Mouse (Mus musculus): ENCODE measurements around the gene Tchh. TPM values are rescaled to one million over a fixed set of nuclear protein-coding genes. Genes with fewer than 3 reads are reported as not detected.
"Not testable (repeated sequence)": the region's sequence is repeated elsewhere in the genome, so short reads cannot be mapped to it uniquely, and the experiment has no call there.

The Tchh gene
- total RNA-seq (2015): 0.20 and 0.24 TPM in 2 replicates
- 0.10 TPM in 1 of 2 replicates, not detected in the other for total RNA-seq (2017)

DNA sequence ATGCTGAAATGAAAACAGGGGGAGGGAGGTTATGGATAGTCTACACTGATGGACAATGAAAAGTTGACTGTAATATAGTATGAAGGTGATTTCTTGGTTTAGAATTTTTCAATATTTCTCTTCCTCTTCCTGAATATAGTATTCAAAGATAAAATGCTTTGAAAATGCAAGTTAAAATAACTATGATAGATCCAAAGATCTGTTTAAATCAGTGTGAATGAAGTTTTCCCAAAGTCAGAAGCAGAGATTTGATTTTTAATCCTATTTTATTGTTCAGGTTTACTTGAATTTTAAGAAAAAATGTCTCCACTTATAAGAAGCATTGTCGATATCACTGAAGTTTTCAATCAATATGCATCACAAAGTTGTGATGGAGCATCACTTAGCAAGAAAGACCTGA, at the start of gene Tchh:
Gene Tchh, plus strand, starts transcription at position 301 of the 400 bp plus-strand sequence.
- no peak for ATAC-seq (replicated peaks; ENCODE audit: poor library complexity)

DNA sequence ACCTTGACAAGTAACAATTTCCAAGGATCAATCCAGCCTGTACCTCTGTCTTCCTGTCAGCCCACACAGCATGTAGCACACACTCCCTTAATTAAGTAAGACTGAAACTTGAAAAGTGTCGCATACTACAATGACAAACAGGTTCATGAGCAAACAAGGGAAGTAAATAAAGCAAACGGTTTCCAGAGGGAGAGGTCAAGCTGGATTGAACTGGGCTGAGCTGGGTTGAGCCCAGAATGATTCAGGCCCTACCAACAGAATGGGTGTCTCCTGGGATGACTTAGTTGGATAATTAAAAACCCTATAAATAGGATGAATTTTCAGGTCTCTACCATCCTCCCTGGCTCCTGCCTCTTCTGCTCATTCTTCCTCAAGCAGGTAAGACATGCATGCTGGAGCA, 48.8 kb upstream of the Tchh start, which contains the start of gene Rptn:
Gene Rptn, plus strand, starts transcription at position 334 of the 400 bp plus-strand sequence.
- no peak for ATAC-seq (replicated peaks; ENCODE audit: poor library complexity)

DNA sequence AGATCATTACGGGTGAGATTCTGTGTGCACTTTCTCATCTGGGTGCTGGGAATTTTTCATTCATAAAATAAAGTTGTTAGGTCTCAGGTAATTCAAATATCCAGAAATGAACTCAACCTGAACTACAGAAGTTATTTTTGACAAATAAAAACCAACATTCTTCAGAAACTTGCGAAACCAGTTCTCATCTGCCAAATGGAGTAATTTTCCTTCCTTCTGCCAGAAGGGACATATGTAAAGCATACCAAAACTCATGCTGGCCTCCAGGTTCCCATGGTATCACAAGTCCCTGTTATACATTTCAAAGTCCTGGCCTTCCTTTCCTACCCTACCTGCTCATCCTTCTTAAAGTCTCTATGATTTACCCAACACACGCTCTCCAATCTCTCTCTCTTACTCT, 38.2 kb upstream of the Tchh start:
- no peak for ATAC-seq (replicated peaks; ENCODE audit: poor library complexity)

DNA sequence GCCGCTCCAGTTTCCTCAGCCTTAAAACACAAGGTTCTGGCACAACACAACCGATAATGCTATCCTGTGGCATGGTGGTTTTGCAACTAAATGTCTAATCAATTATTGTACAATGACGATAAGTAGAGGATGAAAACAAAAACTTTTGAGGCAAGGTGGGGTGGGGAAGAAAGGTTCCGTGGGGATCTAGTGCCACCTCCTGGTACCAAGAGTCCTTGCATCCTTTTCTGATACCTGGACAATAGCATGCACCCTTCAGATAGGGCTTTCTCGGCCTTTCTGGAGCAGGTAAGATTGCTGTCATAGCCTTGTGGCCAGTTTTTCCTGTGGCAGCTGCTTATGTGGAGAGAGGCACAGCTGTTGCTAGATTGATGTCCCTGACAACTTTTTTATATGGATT, 35.1 kb upstream of the Tchh start:
- ATAC-seq (replicated peaks; ENCODE audit: poor library complexity): peak; percentile 92

DNA sequence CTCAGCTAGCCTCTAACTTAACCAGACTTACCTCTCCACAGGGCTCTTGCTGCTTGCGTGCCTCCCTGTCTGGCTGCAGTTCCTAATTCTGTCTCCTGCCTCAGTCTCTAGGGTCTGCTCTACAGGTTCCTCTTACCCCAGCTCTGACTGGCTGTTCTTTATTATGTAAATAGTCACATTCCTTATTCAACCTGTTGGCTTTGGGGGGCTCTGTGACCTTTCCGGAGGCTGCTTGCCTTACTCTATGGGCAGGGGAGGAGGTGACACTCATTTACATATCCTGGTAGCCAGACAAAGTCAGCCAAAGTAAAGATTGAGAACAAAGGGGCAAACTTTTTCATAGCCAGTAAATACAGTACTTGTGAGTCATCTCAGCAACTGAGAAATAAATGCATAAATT, 30.2 kb upstream of the Tchh start:
- ATAC-seq (replicated peaks; ENCODE audit: poor library complexity): no peak

DNA sequence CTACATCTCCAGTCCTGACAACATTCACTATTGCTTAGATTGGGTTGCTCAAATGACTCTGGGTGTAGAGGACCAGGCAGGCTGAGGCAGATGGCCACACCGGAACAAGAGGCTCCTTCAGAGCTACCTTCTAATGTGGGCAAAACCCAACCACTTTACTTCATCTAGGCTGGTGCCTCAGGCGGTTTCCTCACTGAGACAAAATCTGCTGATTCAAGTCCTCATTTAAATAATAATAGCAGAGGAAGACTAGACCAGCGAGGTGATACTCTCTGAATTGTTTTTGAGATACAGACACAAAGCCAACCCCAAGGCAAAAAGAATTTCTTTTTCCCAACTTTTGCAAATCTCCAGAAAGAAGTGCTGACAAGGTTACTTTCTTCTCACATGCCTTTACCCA, 10.5 kb upstream of the Tchh start:
- ATAC-seq (replicated peaks; ENCODE audit: poor library complexity): no peak

DNA sequence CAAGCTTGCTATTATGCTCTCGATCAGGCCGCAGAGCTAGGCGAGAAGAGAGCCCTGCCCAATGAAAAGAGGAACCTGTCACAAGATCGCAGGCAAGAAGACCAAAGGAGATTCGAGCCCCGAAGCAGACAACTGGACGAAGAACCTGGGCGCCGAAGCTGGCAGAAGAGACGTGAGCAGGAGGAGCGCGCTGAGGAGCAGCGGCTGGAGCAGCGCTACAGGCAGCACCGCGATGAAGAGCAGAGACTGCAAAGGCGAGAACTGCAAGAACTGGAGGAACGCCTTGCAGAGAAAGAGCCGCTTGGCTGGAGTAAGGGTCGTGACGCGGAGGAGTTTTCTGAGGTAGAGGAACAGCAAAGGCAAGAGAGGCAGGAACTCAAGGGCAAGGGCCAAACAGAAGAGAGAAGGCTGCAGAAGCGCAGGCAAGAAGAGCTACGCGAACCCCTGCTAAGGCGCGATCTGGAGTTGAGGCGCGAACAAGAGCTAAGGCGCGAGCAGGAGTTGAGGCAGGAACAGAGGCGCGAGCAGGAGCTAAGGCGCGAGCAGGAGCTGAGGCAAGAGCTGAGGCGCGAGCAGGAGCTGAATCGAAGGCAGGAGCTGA, 1.5 kb downstream of the Tchh start:
- peak; percentile 68 for ATAC-seq (replicated peaks; ENCODE audit: poor library complexity)

DNA sequence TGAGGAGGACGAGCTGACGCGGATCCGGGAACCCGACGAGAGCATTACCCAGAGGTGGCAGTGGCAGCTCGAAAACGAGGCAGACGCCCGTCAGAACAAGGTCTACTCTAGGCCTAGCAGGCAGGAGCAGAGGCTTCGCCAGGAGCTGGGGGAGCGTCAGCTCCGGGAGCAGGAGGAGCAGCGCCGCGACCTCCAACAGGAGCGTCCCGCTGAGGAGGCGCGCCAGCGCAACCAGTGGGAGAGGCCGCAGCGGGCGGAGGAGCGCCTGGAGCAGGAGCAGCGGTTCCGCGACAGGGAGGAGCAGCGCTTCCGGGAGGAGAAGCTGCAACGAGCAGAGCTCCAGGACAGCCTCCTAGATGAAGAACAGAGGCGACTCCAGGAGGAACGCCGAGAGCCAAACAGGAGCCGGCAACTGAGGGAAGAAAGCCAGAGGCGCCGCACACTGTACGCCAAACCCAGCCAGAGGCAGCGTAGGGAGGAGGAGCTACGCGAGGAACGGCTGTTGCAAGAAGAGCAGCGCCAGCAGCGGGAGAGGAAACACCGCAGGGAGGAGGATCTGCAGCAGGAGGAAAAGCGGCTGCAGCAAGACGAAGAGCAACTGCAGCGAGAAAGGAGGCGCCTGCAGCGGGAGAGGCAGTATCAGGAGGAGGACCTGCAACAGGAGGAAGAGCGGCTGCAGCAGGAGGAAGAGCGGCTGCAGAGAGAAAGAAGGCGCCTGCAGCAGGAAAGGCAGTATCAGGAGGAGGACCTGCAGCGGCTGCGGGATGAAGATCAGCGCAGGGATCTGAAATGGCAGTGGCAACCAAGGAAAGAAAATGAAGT, 2.4 kb downstream of the Tchh start:
- ATAC-seq (replicated peaks; ENCODE audit: poor library complexity): peak; percentile 70

DNA sequence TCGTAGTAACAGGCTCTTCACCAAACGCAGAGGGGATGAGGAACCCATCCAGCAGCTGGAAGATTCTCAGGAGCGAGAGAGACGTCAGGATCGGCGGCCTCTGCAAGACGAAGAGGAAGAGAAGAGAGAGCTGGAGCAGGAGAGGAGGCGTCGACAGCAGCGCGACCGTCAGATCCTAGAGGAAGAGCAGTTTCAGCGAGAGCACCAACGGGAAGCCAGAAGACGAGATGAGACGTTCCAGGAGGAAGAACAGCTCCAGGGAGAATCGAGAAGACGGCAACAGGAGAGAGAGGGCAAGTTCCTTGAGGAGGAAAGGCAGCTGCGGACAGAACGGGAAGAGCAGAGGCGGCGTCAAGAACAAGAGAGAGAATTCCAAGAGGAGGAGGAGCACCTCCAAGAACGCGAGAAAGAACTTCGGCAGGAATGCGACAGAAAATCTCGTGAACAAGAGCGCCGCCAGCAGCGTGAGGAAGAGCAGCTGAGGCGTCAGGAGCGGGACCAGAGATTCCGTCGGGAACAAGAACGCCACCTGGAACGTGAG, 3.1 kb downstream of the Tchh start:
- no peak for ATAC-seq (replicated peaks; ENCODE audit: poor library complexity)

DNA sequence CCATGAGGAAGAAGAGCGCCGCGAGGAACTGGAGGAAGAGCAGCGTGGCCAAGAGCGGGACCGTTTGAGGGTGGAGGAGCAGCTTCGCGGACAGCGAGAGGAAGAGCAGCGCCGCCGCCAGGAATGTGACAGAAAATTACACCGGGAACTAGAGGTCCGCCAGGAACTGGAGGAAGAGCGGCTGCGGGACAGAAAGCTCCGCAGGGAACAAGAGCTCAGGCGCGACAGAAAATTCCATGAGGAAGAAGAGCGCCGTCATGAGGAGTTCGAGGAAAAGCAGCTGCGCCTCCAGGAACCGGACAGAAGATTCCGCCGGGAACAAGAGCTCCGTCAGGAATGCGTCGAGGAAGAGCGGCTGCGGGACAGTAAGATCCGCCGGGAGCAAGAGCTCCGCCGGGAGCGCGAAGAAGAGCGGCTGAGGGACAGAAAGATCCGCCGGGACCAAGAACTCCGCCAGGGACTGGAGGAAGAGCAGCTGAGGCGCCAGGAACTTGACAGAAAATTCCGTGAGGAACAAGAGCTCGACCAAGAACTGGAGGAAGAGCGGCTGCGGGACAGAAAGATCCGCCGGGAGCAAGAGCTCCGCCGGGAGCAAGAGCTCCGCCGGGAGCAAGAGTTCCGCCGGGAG, 4.1 kb downstream of the Tchh start:
- no peak for ATAC-seq (replicated peaks; ENCODE audit: poor library complexity)

DNA sequence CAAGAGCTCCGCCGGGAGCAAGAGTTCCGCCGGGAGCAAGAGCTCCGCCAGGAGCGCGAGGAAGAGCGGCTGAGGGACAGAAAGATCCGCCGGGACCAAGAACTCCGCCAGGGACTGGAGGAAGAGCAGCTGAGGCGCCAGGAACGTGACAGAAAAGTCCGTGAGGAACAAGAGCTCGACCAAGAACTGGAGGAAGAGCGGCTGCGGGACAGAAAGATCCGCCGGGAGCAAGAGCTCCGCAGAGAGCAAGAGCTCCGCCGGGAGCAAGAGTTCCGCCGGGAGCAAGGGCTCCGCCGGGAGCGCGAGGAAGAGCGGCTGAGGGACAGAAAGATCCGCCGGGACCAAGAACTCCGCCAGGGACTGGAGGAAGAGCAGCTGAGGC, 4.6 kb downstream of the Tchh start:
- ATAC-seq (replicated peaks; ENCODE audit: poor library complexity): not testable (repeated sequence)

DNA sequence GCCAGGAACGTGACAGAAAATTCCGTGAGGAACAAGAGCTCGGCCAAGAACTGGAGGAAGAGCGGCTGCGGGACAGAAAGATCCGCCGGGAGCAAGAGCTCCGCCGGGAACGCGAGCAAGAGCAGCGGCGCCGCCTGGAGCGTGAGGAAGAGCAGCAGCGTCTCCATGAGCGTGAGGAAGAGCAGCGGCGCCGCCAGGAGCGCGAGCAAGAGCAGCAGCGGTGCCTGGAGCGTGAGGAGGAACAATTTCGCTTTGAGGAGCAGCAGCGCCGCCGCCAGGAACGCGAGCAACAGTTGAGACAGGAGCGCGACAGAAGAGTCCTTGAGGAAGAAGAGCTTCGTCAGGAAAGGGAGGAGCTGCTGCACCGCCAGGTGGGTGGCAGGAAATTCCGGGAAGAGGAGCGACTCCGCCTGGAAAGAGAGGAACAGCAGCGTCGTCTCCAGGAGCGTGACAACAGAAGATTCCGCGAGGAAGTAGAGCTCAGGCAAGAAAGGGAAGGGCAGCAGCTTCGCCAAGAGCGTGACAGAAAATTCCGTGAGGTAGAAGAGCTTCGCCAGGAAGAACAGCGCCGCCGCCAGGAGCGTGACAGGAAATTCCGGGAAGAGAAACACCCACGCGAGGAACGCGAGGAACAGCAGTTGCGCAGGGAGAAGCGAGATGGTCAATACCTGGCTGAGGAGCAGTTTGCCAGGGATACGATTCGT, 5.2 kb downstream of the Tchh start:
- peak; percentile 44 for ATAC-seq (replicated peaks; ENCODE audit: poor library complexity)

DNA sequence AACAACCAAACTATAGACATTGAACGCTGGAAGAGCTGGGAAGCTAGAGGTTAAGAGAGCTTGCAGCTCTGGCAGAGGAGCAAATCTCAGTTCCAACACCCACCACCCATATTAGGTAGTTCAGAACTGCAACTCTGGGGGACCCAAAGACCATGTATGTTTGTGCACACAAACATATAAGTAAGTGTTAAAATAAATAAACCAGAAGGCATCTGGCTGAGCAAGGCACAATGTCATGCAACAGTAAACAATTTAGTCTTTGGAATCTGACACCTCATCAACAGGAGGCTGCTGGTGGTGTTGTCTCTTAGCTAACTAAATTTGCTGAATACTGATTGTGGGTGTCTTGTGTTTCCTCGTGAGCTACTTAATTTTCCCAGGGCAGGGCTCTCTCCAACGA, 24.4 kb downstream of the Tchh start:
- ATAC-seq (replicated peaks; ENCODE audit: poor library complexity): no peak

DNA sequence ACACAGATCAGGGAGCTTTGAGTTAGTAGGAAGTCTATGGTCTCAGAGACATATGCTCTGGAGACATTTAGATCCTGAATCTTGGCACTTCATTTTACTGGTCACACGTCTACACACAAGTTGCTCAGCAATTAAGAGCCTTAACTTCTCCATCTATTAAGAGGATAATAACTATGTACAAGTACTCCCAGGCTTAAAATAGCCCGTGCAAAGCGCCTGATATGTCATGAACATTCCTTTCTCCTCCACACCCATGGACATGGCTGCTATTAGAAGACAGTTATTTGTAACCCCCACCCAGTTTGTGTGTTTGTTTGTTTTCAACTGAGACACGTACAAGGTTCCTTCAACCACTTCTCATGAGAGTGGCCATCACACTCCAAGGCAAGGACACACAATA, 25.0 kb downstream of the Tchh start:
- ATAC-seq (replicated peaks; ENCODE audit: poor library complexity): no peak

DNA sequence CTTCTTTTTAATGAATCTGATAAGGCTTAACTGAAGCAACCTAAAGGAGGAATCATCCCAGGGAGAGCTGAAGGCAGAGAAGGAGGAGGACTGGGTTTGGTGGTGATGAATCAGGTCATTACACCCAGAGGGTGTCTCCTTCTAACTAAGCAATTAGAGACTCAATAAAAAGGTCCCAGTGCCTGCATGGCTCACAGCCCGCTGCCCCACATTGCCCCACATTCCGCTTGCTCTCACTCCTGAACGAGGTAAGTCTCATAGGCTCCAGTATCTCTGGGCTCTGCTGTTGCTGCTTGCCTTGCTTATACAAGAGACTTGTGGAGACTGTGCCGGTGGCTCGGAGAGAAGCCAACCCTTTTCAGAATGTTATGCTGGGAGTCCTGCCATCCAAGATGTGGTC, 26.4 kb downstream of the Tchh start, which contains the start of gene Tchhl1:
Gene Tchhl1, plus strand, starts transcription at position 194 of the 400 bp plus-strand sequence.
- no peak for ATAC-seq (replicated peaks; ENCODE audit: poor library complexity)

DNA sequence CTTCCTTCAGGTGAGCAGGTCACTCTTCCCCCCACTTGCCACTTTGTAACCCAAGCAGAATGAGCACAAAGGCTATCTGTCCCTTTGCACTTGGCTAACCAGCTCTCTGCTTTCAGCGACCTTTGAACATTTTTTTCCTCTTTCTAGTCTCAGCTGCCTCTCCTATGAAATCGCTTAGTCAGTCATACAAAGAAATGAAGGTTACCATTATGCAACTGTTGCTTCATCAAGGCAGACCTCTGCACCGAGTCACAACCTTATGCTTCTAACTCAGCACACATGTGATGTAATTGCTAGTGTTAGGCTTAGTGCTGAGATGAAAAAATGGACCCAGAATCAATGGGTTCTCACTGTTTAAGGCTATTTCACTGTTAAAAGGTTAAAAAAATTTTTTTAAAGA, 27.5 kb downstream of the Tchh start:
- ATAC-seq (replicated peaks; ENCODE audit: poor library complexity): peak; percentile 72

DNA sequence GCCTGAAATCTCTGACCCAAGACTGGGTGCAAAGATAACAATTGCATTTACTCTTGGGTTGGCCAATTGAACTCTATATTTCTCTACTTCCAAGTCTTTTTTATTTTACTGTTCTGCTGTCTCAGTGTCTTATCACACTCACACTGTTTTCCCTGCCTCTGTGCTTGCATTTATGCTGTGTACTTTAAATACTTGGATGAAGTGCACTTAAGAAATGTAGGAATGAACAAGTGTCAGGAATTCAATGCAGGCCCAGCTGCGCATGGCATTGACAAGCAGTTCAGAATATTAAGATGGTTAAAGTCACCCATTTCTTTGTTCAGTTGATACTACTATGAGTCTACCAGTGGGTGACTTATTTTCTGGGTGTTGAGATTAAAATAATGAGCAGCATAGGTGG, 37.9 kb downstream of the Tchh start:
- no peak for ATAC-seq (replicated peaks; ENCODE audit: poor library complexity)

DNA sequence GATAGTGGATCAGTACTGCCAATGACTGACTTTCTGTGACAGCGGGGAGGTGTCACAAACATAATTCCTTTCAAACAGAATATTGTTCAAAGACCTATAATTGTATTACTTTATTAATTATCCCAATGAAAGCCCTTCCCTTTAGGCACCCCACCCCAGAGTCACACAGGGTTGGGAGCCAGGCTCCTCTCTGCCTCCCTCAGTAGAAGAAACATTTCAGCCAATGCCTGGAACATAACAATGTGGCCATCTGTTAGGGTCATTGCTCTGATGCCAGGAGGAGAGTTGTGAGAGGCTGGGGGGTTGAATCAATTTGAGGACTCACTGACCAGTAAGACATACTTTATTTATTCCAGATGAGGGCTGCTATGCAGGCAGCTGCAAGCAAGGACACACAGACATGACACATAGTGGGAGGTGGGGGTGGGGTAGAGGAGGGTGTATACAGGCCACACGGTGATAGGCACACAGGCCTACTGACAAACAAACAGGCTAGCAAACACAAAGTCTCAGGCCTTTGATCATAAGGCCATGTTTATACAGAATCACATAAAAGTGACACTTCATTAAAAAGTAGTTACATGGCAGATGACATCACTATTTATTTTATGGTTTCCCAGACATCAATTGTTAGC, 40.0 kb downstream of the Tchh start:
- ATAC-seq (replicated peaks; ENCODE audit: poor library complexity): no peak

DNA sequence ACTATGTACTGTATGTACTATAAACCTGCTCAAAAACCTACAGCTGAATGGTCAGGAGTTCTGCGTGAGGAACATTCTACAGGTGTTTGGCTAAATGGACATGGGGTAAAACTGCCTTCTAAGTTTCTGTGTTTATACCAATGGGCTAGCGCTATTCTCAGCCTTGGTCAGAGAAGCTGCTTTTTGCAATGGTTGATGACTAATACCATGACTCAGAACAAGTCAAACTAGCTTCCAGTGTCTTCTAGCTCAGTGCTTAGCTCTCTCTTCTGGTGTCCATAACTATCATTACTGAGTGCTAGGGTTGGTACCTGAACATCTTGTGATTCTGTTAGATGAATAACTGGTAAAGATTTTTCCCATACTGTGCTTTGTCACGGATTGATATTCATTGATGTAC, 43.5 kb downstream of the Tchh start:
- ATAC-seq (replicated peaks; ENCODE audit: poor library complexity): no peak

DNA sequence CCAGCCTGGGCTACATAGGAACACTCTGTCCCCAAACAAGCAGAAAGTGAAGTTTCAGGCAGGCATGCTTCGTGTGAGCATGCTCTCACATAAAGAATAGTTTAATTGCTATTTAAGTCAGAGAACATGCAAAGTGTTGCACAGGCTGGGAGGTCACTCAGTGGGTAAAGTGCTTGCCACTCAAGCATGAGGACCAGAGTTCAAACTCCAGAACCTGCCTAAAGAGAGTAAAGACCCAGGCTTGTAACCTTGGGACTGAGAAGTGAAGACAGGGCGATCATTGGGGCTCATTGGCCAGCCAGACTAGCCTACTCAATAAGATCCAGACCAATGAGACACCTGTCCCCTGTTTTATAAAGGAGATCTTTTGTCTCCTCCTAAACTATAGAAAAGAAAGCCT, 46.4 kb downstream of the Tchh start:
- no peak for ATAC-seq (replicated peaks; ENCODE audit: poor library complexity)

DNA sequence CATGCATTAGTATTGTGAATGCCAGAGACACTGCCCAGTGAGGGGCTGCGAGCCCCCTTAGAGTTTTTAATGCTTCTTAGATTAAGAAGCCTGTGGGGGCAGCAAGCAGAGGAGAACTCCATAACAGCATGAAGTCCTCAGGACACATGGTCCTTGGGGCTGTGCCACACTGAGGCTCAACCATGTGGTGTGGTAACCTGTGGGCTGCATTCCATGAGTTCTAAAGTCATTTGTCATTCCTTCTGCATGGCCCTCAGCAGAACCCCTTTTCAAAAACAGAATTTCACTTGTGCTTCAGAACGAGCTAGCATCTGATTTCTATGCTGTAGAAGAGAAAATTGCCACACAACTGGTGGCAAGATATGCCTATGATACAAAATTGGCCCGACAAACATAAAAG, 50.0 kb downstream of the Tchh start:
- ATAC-seq (replicated peaks; ENCODE audit: poor library complexity): no peak
